Mouse (Mus musculus): ENCODE measurements around the gene Comtd1.

The Comtd1 gene

GRCm38 (mm10) chr14:21848166-21849154, at the start of gene Comtd1:
TSS of gene Comtd1 (minus strand) at chr14:21848977.
- peak; percentile 96 for DNase-seq

GRCm38 (mm10) chr14:21892341-21892659, 43.5 kb upstream of the Comtd1 start:
- no peak for DNase-seq

- no peak for DNase-seq
Measured at GRCm38 (mm10) chr14:21891581-21892340, 43.0 kb upstream of the Comtd1 start.

GRCm38 (mm10) chr14:21890430-21890829, 41.7 kb upstream of the Comtd1 start:
- no peak for DNase-seq

GRCm38 (mm10) chr14:21866816-21867215, 18.0 kb upstream of the Comtd1 start:
- no peak for DNase-seq

GRCm38 (mm10) chr14:21866291-21866690, 17.5 kb upstream of the Comtd1 start:
- DNase-seq, result no peak

- no peak for DNase-seq
Measured at GRCm38 (mm10) chr14:21856886-21857285, 8.1 kb upstream of the Comtd1 start.

GRCm38 (mm10) chr14:21855961-21856360, 7.2 kb upstream of the Comtd1 start:
- DNase-seq, result no peak

GRCm38 (mm10) chr14:21854271-21854670, 5.5 kb upstream of the Comtd1 start:
- DNase-seq, result no peak

GRCm38 (mm10) chr14:21853456-21854109, 4.8 kb upstream of the Comtd1 start:
- peak; percentile 71 for DNase-seq

GRCm38 (mm10) chr14:21851996-21852791, 3.4 kb upstream of the Comtd1 start:
- no peak for DNase-seq

- no peak for DNase-seq
Measured at GRCm38 (mm10) chr14:21850419-21851127, 1.8 kb upstream of the Comtd1 start.

- no peak for DNase-seq
Measured at GRCm38 (mm10) chr14:21849524-21850418, 994 bp upstream of the Comtd1 start.

- peak; percentile 33 for DNase-seq
Measured at GRCm38 (mm10) chr14:21847381-21848165, 1.2 kb downstream of the Comtd1 start.

GRCm38 (mm10) chr14:21846827-21847380, 1.9 kb downstream of the Comtd1 start:
- peak; percentile 12 for DNase-seq

GRCm38 (mm10) chr14:21843263-21843662, 5.5 kb downstream of the Comtd1 start:
- no peak for DNase-seq

- DNase-seq, result peak; percentile 7
Measured at GRCm38 (mm10) chr14:21841819-21842592, 6.8 kb downstream of the Comtd1 start.

- no peak for DNase-seq
Measured at GRCm38 (mm10) chr14:21838336-21839017, 10.3 kb downstream of the Comtd1 start.

Data from kidney, adult 9 months (tissue).